Mouse (Mus musculus): ENCODE results near the gene Opa1. TPM values are rescaled to one million over a fixed set of nuclear protein-coding genes. Genes with fewer than 3 reads are reported as not detected.

Gene Opa1
- total RNA-seq, 2 experiments from 2014 or later: 83.0 to 86.5 TPM

- DNase-seq (ENCODE audit: low spot score): no peak
Observed at GRCm38 (mm10) chr16:29656187-29656825, 77.2 kb downstream of the Opa1 start.

- no peak for DNase-seq (ENCODE audit: low spot score)
Observed at GRCm38 (mm10) chr16:29656901-29657300, 77.8 kb downstream of the Opa1 start.

GRCm38 (mm10) chr16:29657650-29658548, 78.8 kb downstream of the Opa1 start:
- DNase-seq (ENCODE audit: low spot score): no peak

- DNase-seq (ENCODE audit: low spot score): no peak
Observed at GRCm38 (mm10) chr16:29659101-29659810, 80.1 kb downstream of the Opa1 start.

GRCm38 (mm10) chr16:29663042-29663758, 84.1 kb downstream of the Opa1 start:
- DNase-seq (ENCODE audit: low spot score): no peak

- no peak for DNase-seq (ENCODE audit: low spot score)
Observed at GRCm38 (mm10) chr16:29664392-29664791, 85.3 kb downstream of the Opa1 start.

GRCm38 (mm10) chr16:29666991-29667701, 88.0 kb downstream of the Opa1 start:
- no peak for DNase-seq (ENCODE audit: low spot score)

- no peak for DNase-seq (ENCODE audit: low spot score)
Observed at GRCm38 (mm10) chr16:29667702-29668061, 88.5 kb downstream of the Opa1 start.

- DNase-seq (ENCODE audit: low spot score): no peak
Observed at GRCm38 (mm10) chr16:29668451-29668850, 89.3 kb downstream of the Opa1 start.

- no peak for DNase-seq (ENCODE audit: low spot score)
Observed at GRCm38 (mm10) chr16:29670806-29671205, 91.7 kb downstream of the Opa1 start.

GRCm38 (mm10) chr16:29673230-29673629, 94.1 kb downstream of the Opa1 start:
- DNase-seq (ENCODE audit: low spot score): no peak

GRCm38 (mm10) chr16:29679607-29680006, 100.5 kb downstream of the Opa1 start:
- no peak for DNase-seq (ENCODE audit: low spot score)

GRCm38 (mm10) chr16:29680548-29681175, 101.5 kb downstream of the Opa1 start:
- no peak for DNase-seq (ENCODE audit: low spot score)

- no peak for DNase-seq (ENCODE audit: low spot score)
Observed at GRCm38 (mm10) chr16:29682555-29683431, 103.7 kb downstream of the Opa1 start.

- no peak for DNase-seq (ENCODE audit: low spot score)
Observed at GRCm38 (mm10) chr16:29683563-29683962, 104.4 kb downstream of the Opa1 start.

- DNase-seq (ENCODE audit: low spot score): no peak
Observed at GRCm38 (mm10) chr16:29684111-29684510, 105.0 kb downstream of the Opa1 start.

- DNase-seq (ENCODE audit: low spot score): no peak
Observed at GRCm38 (mm10) chr16:29684641-29685040, 105.5 kb downstream of the Opa1 start.

GRCm38 (mm10) chr16:29686141-29686540, 107.0 kb downstream of the Opa1 start:
- DNase-seq (ENCODE audit: low spot score): no peak
